ENCODE assay signal across 13 mouse cellular contexts in the genomic region with DNA sequence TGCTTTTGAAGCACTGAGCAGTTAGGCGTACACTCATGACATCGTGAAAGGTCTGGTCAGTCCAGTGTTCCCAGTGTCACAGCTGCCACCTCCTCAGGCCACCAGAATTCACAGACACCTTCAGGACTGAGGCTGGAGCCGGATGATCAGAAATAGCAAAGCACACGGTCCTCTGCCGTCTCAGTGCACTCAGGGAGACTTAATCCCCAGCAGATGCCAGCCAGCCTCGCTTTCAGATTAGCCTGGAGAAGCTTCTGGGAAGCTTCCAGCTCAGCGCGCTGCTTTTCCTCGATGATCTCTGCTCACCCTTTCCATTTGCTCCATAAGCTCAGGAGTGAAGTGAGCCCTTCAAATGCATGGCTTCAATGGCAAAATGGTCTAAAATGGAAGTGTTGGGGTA.
DNase-seq lines count a peak whose midpoint lies in the region.
"Had no signal": no experiment of that assay in that cellular context is flagged by ENCODE, and none has a peak within 500 bp of the region (broad histone marks: within the 10 kb centered on the region; RNA-seq: fewer than 3 reads in every experiment).

No protein-coding gene starts in this region.

- DNase-seq in lung, postnatal 10 days, result peak; percentile 14
- no peak for DNase-seq in lung, postnatal 25 days (ENCODE audit: low spot score)
- DNase-seq in brain, adult 2 months (ENCODE audit: low read depth, low spot score), result peak; percentile 65
- peak; percentile 49 for DNase-seq in cerebellum, adult 11-12 months
- DNase-seq in cerebellum, postnatal 36 days, result peak; percentile 52 to 56
- DNase-seq in neural tube, embryonic 10.5 days (ENCODE audit: extremely low spot score, low spot score), result no peak
- DNase-seq in kidney, adult 11 months, result no peak
- DNase-seq: adrenal gland, postnatal 10 days; embryo, embryonic 11 days; heart, postnatal 36 days; liver; lung, adult 2 months; spleen, adult 18-20 months had no signal

Comparison
In these comparisons a context has a peak if more than half of its experiments do, and no peak if none do; other contexts are left out.
1. DNase-seq: peak in lung, postnatal 10 days (single experiment), brain, adult 2 months (single experiment), cerebellum, adult 11-12 months (single experiment) and cerebellum, postnatal 36 days (2 of 2); none in lung, postnatal 25 days (single experiment), neural tube, embryonic 10.5 days (single experiment) and kidney, adult 11 months (single experiment).